In the genomic region with DNA sequence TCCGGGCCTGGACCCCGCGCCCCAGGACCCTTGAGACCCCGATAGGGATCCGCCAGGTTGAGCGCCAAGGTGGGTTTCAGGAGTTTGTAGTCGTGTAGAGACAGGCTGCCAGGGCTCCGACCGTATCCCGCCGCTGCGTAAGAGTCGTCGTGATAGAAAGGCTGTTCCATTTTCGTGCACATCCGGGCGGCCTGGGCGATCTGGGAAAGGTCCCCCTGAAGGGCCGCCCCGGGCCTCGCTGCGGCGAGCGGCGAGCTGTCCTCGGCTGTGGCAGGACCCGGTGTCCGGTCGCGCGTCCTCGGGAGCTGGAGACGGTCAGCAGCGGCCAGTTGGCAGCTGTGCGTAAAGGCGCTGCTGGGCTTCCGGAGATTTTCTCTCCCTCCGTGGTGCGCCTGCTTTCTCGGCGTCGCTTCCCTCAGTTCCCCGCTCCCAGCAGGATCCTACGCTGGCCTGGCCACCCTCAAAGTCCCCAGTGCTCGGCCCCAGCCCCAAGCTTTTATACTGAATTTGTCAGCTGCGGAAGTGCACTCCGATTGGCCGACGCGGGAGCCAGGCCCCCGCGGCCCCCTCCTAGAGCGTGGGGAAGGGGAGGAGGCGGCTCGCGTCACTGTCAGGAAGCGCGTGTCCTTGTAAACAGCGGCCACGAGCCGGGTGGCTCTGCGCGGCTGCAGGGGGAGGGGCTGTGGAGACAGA, we compare ENCODE assay signal across 8 mouse cellular contexts. TPM values are rescaled to one million over a fixed set of nuclear protein-coding genes. Genes with fewer than 3 reads are reported as not detected.
DNase-seq lines count a peak whose midpoint lies in the region; ATAC-seq and TF ChIP-seq lines count a peak whose summit lies in the region.

Gene Junb (minus strand): TSS at position 471 of the 693 bp plus-strand sequence.

- peak within 1 kb of the TSS; percentile 94 for H3K9ac ChIP-seq in ES-Bruce4 (ENCODE audit: low read depth, poor library complexity, severe bottlenecking)
- peak within 1 kb of the TSS; percentile 64 for H3K9ac ChIP-seq in lung, embryonic 14.5 days

- no peaks in the 10 kb centered on the region for H3K27me3 ChIP-seq in ES-Bruce4 (ENCODE audit: control insufficient read depth, insufficient read depth, low read length, poor library complexity, severe bottlenecking)
- H3K27me3 ChIP-seq in lung, embryonic 14.5 days (ENCODE audit: insufficient read depth, low read length) = peaks cover 5% of the 10 kb centered on the region

- under 1% methylated on average over 63 of the region's 63 CpGs for WGBS in lung, embryonic 14.5 days

- 0 out of 2 replicates have a peak, but pooled peaks have one; percentile 43 for TF ChIP-seq EP300 in ES-Bruce4 (IDR thresholded peaks at IDR 0.05; ENCODE audit: insufficient read depth, low read depth, low read length)

- TF ChIP-seq POLR2A in ES-Bruce4 (IDR thresholded peaks at IDR 0.05; ENCODE audit: insufficient read depth, low read length) = peak; percentile 94

- H3K4me2 ChIP-seq in lung, embryonic 14.5 days = peak within 1 kb of the TSS; percentile 99

- peak; percentile 93 for DNase-seq in cerebellum, adult 11-12 months
- peak; percentile 87 for DNase-seq in forelimb bud, embryonic 11.5 days (ENCODE audit: low read depth, low spot score)
- peak; percentile 95 for DNase-seq in heart, postnatal 4 days
- DNase-seq in layer of hippocampus, adult 8-10 months (ENCODE audit: low spot score in 2 of 2) = peak; percentile 96 to 97
- DNase-seq in lung, embryonic 14.5 days = peak; percentile 97
- DNase-seq in testis, postnatal 14 days (ENCODE audit: low spot score) = peak; percentile 83

- peak within 1 kb of the TSS; percentile 64 for H3K27ac ChIP-seq in ES-Bruce4 (ENCODE audit: insufficient read depth, low read length)
- peak within 1 kb of the TSS; percentile 89 for H3K27ac ChIP-seq in lung, embryonic 14.5 days (ENCODE audit: low read depth)

- H3K36me3 ChIP-seq in ES-Bruce4 (ENCODE audit: control insufficient read depth, insufficient read depth, low read length, poor library complexity, severe bottlenecking) = peaks cover 4% of the 10 kb centered on the region; the same call in 1 of the 2 replicates
- H3K36me3 ChIP-seq in lung, embryonic 14.5 days (ENCODE audit: insufficient read depth) = peaks cover 17% of the 10 kb centered on the region

- no peaks in the 10 kb centered on the region for H3K9me3 ChIP-seq in ES-Bruce4 (replicated peaks; ENCODE audit: control insufficient read depth, insufficient read depth, low read length, poor library complexity, severe bottlenecking)
- no peaks in the 10 kb centered on the region for H3K9me3 ChIP-seq in lung, embryonic 14.5 days (ENCODE audit: low read depth, low read length)

- ATAC-seq in lung, embryonic 14.5 days (ENCODE audit: insufficient read depth) = peak; percentile 40
- peak; percentile 37 for ATAC-seq in neutrophil, adult 5-6 weeks (ENCODE audit: extremely low read depth, insufficient number of reproducible peaks, low FRiP score, poor library complexity, severe bottlenecking)

- peak within 1 kb of the TSS; percentile 90 for H3K4me3 ChIP-seq in ES-Bruce4 (ENCODE audit: low read depth, low read length)
- peak within 1 kb of the TSS; percentile 55 for H3K4me3 ChIP-seq in lung, embryonic 14.5 days (ENCODE audit: low read depth, low read length)

- TF ChIP-seq CTCF in ES-Bruce4 (IDR thresholded peaks at IDR 0.05; ENCODE audit: low read depth, low read length) = no peak
- no peak for TF ChIP-seq CTCF in lung, embryonic 14.5 days (IDR thresholded peaks at IDR 0.05; ENCODE audit: low read depth)

- peaks cover 3% of the 10 kb centered on the region for H3K4me1 ChIP-seq in ES-Bruce4 (ENCODE audit: control insufficient read depth, insufficient read depth, low read length)
- peaks cover 42% of the 10 kb centered on the region for H3K4me1 ChIP-seq in lung, embryonic 14.5 days (ENCODE audit: insufficient read depth)

RNA-seq across cellular contexts. Expression of gene Junb, which starts in this region (rescaled TPM):
- 19.0 and 20.4 TPM in 2 replicates for polyA plus RNA-seq in ES-Bruce4 (2011; ENCODE audit: insufficient read depth, insufficient read length, low read depth, missing spikeins)
- total RNA-seq in heart, postnatal 4 days (2021) = 10 to 100 TPM; 12.3 to 12.4 TPM
- 10 to 100 TPM; 61.1 to 79.5 (median 75.6) TPM for total RNA-seq in layer of hippocampus, adult 8-10 months (2022)
- 12.8 and 15.4 TPM in 2 replicates for polyA plus RNA-seq in lung, embryonic 14.5 days (2014; fragmentation: Nextera tagmentation; extraction: Ambion mirVana)
- total RNA-seq in neutrophil, adult 5-6 weeks (2017) = 867 and 1,013 TPM in 2 replicates

Comparison
In these comparisons a context has a peak if more than half of its experiments do, and no peak if none do; other contexts are left out.
1. Peak in every context shown above with its lines: DNase-seq, ATAC-seq, H3K4me3 ChIP-seq and H3K27ac ChIP-seq.
2. RNA of gene Junb (total RNA-seq): 867 to 1,013 TPM in neutrophil, adult 5-6 weeks; 61.1 to 79.5 TPM in layer of hippocampus, adult 8-10 months and 12.3 to 12.4 TPM in heart, postnatal 4 days; every median in the first group is over 10 times any median in the second.